Mouse (Mus musculus): ENCODE measurements around the gene Slx4. TPM values are rescaled to one million over a fixed set of nuclear protein-coding genes. Genes with fewer than 3 reads are reported as not detected.
"Not testable (repeated sequence)": the region's sequence is repeated elsewhere in the genome, so short reads cannot be mapped to it uniquely, and the experiment has no call there.

Gene Slx4
- total RNA-seq, 2 experiments from 2014 or later: 15.5 to 15.6 TPM

DNA sequence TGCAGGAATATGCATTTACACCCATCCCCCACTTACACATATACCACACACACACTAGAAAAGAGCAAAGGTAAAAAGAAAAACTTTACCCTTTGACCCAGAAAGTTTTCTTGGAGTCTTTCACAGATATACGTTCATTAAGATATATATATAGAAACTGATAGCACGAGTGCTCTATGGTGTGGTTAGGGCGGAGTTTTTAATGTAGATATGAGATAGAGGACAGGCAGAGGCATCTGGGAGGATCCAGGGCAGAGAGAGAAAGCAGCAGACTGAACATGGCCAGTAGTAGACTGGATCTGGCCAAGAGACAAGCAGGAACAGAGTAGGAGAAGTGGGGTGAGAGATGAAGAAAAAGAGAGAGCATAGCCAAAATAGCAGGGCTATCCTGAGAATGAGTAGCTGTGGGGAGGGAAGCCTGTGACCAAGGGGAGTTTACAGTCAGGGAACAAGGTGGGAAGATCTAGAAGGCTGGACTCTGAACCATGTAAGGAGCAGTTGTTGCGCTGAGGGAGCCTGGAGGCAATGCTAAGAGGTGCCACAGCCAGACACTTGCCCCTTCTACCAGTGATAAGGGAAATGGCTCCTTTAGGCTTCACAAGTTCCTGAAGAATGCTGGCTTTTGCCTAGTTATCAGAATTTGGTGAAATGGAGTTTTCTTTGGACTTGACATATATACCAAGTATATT, 9.5 kb upstream of the Slx4 start:
- no peak for DNase-seq

DNA sequence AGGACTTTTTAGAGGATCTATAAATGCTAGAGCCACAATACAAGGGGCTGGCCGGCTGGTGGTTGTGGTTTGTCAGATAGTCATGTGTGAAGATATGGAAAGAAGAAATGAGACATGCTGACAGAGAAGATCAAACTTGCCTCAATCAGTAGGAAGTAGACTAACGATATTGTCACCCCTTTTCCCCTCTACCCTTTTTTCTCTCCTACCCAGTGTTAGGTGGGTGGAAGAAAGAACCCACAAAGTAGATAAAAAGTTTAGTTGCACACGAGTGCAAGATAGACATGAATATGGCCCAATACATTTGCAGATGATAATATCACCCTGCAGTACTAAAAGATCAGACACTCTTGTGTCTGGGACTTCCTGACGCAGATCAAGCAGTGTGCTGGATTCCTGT, 15.2 kb downstream of the Slx4 start:
- no peak for DNase-seq

DNA sequence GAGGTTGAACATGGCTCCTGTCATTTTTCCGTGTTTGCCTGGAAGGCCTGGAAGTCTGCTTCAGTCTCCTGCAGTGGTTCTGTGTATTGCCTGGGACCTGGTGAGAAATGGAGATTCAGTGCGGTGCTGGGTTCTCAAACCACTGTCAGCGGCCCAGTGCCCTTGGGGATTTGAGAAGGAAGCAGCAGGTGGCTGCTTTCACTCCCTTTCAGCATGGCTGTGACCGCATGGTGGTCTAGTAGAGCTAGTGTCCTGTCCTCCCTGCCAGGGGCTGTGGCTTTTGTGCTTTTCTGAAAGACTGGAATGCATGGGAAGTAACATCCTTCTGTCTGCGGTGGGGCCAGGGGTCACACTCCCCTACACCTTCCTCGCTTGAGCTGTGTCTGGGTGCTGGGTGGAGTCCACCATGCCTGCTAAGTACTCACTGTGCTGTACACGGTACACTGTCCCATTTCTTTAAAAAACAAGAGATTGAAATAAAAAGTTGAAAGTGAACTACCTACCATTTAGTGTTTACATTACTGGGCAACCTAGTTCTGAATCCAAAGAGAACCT, 20.3 kb downstream of the Slx4 start:
- DNase-seq: no peak

DNA sequence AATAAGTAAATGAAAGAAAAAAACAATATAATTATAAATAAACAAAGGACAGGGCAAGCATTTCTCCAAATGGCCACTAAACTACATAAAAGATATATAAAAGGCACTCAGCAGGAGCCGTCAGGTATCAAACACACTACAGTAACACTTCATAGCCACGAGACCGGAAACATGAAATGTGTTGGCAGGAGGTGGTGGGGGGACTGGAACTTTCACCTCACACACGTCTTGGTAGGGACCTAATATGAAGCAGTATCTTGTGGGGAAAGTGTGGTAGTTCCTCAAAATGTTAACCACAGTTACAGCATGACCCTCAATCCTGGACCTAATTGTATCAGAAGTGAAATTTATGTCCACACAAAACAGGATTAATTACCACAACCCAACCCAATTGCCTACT, 21.4 kb downstream of the Slx4 start:
- no peak for DNase-seq

DNA sequence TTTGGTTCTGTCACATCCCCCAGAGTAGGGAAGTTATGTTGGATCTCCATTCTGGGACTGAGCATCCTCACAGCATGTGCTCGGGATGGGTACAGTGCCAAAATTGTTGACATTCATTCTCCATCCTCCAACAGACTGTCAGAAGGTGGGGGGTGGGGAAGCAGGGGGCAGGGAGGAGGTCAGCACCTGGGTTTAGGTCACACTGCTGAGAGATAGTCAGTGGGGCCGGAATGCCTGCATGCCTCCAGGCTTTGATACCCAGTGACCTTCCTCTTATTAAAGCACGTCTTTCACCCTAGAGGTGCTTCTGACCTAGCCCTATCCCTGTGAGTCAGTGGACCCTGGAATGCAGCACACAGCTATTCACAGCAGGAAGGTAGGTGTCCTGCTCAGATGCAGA, 26.9 kb downstream of the Slx4 start:
- DNase-seq: no peak

- no peak for DNase-seq
Observed at GRCm38 (mm10) chr16:3976251-3976671, 27.3 kb downstream of the Slx4 start, which contains the start of gene Nlrc3. Gene Nlrc3, minus strand, starts transcription at chr16:3976632.

- no peak for DNase-seq
Observed at GRCm38 (mm10) chr16:3975658-3976057, 27.9 kb downstream of the Slx4 start.

GRCm38 (mm10) chr16:3974456-3974855, 29.1 kb downstream of the Slx4 start:
- not testable (repeated sequence) for DNase-seq

GRCm38 (mm10) chr16:3965534-3965933, 38.0 kb downstream of the Slx4 start:
- DNase-seq: no peak

DNA sequence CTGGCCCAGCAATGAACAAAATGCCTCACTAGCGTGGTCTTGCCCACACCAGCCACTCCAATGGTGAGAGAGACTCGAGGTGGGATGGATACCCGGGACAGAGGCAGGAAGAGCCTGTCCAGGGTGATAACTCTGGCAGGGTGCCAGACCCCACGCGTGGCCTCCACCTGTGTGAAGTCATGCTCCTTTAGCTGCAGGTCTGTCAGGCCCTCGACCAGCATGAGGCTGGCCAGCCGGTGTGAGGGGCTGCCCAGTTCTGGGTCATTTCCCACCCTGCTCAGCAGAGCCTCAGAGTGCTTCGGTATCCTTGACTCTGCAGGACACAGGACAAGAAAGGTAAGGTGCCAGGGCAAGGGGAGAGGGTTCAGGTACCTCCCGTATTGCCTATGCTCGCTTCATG, 38.6 kb downstream of the Slx4 start:
- no peak for DNase-seq

DNA sequence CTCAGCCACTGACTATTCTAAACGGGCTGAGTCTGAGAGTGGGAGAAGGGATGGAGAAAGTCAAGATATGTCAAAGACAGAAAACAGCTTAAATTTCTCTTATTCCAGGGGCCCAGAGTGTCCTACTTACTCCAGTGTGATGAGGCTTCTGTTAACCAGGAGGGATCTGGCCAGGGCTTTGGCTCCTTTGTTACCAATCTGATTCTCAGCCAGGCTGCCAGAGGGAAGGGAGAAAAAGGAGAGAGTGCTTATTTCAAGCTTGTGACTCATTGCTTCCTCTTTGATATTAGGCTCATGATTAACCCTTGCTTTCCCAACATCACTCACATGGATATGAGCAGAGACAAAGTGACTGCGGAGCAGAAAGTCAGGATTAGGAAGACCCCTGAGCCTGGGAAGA, 44.3 kb downstream of the Slx4 start:
- peak; percentile 33 for DNase-seq

DNA sequence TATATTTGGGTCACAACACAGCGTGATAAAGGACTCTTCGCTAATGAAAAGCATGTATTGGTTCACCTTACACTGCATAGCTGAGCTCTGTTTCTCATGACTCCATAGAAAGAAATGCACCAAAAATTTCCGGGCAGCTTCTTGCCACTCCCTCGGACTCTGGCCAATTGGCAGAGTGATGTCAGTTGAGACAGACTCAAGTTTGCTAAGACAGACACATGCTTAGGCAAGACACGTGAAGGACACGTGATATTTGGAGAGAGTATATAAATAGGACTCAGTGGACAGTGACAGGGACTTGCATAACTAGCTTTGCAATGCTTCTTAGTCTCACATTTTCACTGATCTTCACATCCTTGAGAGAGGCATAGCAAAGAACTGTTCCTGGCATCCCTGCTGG, 47.2 kb downstream of the Slx4 start:
- DNase-seq: peak; percentile 18

- no peak for DNase-seq
Observed at GRCm38 (mm10) chr16:3951141-3951540, 52.4 kb downstream of the Slx4 start.

- DNase-seq: no peak
Observed at GRCm38 (mm10) chr16:3934701-3935100, 68.9 kb downstream of the Slx4 start.

DNA sequence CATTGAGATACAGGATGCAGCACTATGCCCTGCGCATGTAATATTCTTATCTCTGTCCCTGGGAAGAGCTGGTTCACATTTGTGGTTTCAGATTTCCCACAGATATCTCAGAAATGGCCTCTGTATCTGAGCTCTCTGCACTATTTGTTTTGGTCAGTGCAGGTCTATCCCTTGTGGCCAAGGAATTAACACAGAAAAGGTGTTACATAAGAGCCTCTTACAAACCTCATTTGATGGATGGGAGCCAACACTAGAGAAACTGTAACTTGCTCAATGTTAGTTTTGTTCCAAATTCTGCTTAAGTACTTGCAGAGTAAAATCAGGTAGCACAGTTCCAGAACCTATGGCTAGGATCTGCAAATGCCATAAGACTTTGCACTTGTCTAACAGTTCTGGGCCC, 69.5 kb downstream of the Slx4 start:
- no peak for DNase-seq

DNA sequence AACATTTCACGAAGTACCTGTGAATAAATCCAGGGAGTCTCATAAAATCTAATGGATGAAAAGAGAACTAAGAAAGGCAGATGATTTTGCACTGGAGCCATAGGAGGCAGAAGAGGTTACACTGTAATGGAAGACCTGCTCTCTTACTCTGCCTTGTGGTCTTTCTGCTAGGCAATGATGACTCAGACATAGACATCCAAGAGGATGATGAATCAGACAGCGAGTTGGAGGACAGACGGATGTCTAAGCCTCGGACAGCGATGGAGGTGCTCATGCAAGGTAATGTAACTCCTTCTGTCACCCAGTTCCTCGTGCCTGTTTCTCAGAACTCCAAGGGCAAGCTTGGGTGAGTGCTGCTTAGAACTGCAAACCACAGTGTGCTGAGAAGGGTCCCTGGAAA, 70.0 kb downstream of the Slx4 start:
- no peak for DNase-seq

DNA sequence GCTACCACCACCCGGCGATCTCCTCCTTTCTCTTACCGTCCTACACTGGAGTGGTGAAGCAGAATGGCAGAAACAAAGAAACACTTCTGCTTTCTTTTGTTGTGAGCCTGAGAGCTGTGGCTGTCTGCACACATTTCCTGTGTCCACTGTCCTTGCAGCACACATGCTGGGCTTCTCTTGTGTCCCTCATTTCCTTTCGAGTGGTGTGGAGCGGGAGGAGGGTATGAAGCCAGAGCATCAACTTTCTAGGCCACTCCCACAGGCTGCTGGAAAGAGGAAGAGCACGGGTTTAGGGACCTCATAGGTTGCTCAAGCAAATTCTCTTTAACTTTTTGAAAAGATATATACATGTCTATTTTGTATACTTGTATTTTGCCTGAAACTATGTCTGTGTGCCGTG, 74.4 kb downstream of the Slx4 start:
- DNase-seq: no peak

Other genes starting within 250 kb of the Slx4 start
- gene Olfr15, start 172.9 kb downstream of the Slx4 start, total RNA-seq (2021): not detected
- gene Zfp174, start 156.5 kb downstream of the Slx4 start, total RNA-seq (2021): 1 to 10 TPM in 1 of 2 experiments, under 1 TPM in 1; 0.81 to 1.2 TPM
- gene Naa60, start 131.4 kb downstream of the Slx4 start, total RNA-seq (2021): 10 to 100 TPM; 44.3 to 55.1 TPM
- gene Zfp597, start 119.2 kb downstream of the Slx4 start, total RNA-seq (2021): 10 to 100 TPM; 12.4 to 15.5 TPM
- 1 to 10 TPM in 1 of 2 experiments, not detected in 1; 1.4 TPM for gene Gm20695, start 119.1 kb downstream of the Slx4 start, total RNA-seq (2021)
- gene 1700037C18Rik, start 95.1 kb downstream of the Slx4 start, total RNA-seq (2021): 1 to 10 TPM; 5.8 to 6.9 TPM
- 10 to 100 TPM; 11.7 to 11.8 TPM for gene Cluap1, start 95.0 kb downstream of the Slx4 start, total RNA-seq (2021)
- 1 to 10 TPM; 2.8 to 3.0 TPM for gene Nlrc3, start 27.1 kb downstream of the Slx4 start, total RNA-seq (2021)
- gene Dnase1, start 33.2 kb upstream of the Slx4 start, total RNA-seq (2021): not detected
- gene Trap1, start 74.1 kb upstream of the Slx4 start, total RNA-seq (2021): 100 to 1,000 TPM; 128 to 151 TPM
- gene Crebbp, start 210.2 kb upstream of the Slx4 start, total RNA-seq (2021): 10 to 100 TPM; 53.4 to 60.5 TPM

Data from heart, postnatal 4 days (tissue).